7 mouse cellular contexts compared by ENCODE assay signal in genomic region chrX:18162192-18162857, GRCm38 (mm10). TPM values are rescaled to one million over a fixed set of nuclear protein-coding genes. Genes with fewer than 3 reads are reported as not detected.
A peak's percentile ranks its signal among the peaks of the same experiment; 100 is the strongest.
DNase-seq lines count a peak whose midpoint lies in the region; ATAC-seq lines count a peak whose summit lies in the region.

Gene Kdm6a, plus strand, starts transcription at chrX:18162575.

- ATAC-seq in intestine, embryonic 15.5 days = peak; percentile 99

- peak within 1 kb of the TSS; percentile 76 for H3K4me2 ChIP-seq in intestine, embryonic 15.5 days (replicated peaks)

- under 1% methylated on average over 50 of the region's 50 CpGs for WGBS in intestine, embryonic 15.5 days
- 3% methylated on average over 47 of the region's 50 CpGs for WGBS in midbrain, embryonic 10.5 days

- H3K4me3 ChIP-seq in intestine, embryonic 15.5 days (replicated peaks) = peak within 1 kb of the TSS; percentile 72
- H3K4me3 ChIP-seq in midbrain, embryonic 10.5 days = peak within 1 kb of the TSS; percentile 87

- H3K9ac ChIP-seq in intestine, embryonic 15.5 days = peak within 1 kb of the TSS; percentile 84

- no peaks in the 10 kb centered on the region for H3K4me1 ChIP-seq in intestine, embryonic 15.5 days (replicated peaks)
- peaks cover 3% of the 10 kb centered on the region; the same call in 1 of the 2 replicates for H3K4me1 ChIP-seq in midbrain, embryonic 10.5 days

- H3K27ac ChIP-seq in intestine, embryonic 15.5 days = peak within 1 kb of the TSS; percentile 97
- H3K27ac ChIP-seq in midbrain, embryonic 10.5 days (replicated peaks) = peak within 1 kb of the TSS; percentile 96

- no peaks in the 10 kb centered on the region for H3K36me3 ChIP-seq in intestine, embryonic 15.5 days
- H3K36me3 ChIP-seq in midbrain, embryonic 10.5 days = peaks cover 4% of the 10 kb centered on the region; the same call in 1 of the 2 replicates

- H3K9me3 ChIP-seq in intestine, embryonic 15.5 days = no peaks in the 10 kb centered on the region
- H3K9me3 ChIP-seq in midbrain, embryonic 10.5 days (replicated peaks) = no peaks in the 10 kb centered on the region

- no peaks in the 10 kb centered on the region for H3K27me3 ChIP-seq in intestine, embryonic 15.5 days (replicated peaks)
- no peaks in the 10 kb centered on the region for H3K27me3 ChIP-seq in midbrain, embryonic 10.5 days (ENCODE audit: low read depth, poor library complexity, severe bottlenecking)

- intact Hi-C loops in gastrocnemius, postnatal 36 days (cut with DNase I) = loop anchor here (5.0 kb wide), 1 partner anchor 90 kb away; no protein-coding TSS in a partner anchor
- intact Hi-C loops in left cerebral cortex, postnatal 25 days (cut with DNase I) = loop anchor here (1.0 to 5.0 kb wide), 3 partner anchors 90 to 1265 kb away; no protein-coding TSS in a partner anchor

- DNase-seq in adrenal gland, adult 2 months = peak; percentile 100
- DNase-seq in embryo, embryonic 11.5 days (ENCODE audit: low read depth, low spot score) = peak; percentile 95
- DNase-seq in gastrocnemius, postnatal 36 days = peak; percentile 95 to 100
- peak; percentile 99 to 100 for DNase-seq in left cerebral cortex, postnatal 25 days (ENCODE audit: low spot score in 2 of 2)
- peak; percentile 95 for DNase-seq in midbrain, embryonic 10.5 days (ENCODE audit: low spot score)
- peak; percentile 97 for DNase-seq in right cerebral cortex, postnatal 4 days

RNA-seq across cellular contexts. Expression of gene Kdm6a, which starts in this region (rescaled TPM):
- 10 to 100 TPM; 37.1 to 56.2 TPM for total RNA-seq in adrenal gland, adult 2 months (2021)
- polyA plus RNA-seq in adrenal gland, adult 2 months (2012; rRNA removed) = 14.9 and 15.7 TPM in 2 replicates
- total RNA-seq in gastrocnemius, postnatal 36 days (2021) = 10 to 100 TPM; 14.4 to 33.5 TPM
- polyA plus RNA-seq in intestine, embryonic 15.5 days (2015; fragmentation: Nextera tagmentation; extraction: Ambion mirVana) = 14.4 and 17.3 TPM in 2 replicates
- 10 to 100 TPM; 40.8 to 54.0 TPM for total RNA-seq in left cerebral cortex, postnatal 25 days (2021)
- 30.3 and 33.9 TPM in 2 replicates for polyA plus RNA-seq in midbrain, embryonic 10.5 days (2016; fragmentation: Nextera tagmentation; extraction: Ambion mirVana)

Comparison
In these comparisons a context has a peak if more than half of its experiments do, and no peak if none do; other contexts are left out.
1. Peak in every context shown above with its lines: DNase-seq, ATAC-seq, H3K4me3 ChIP-seq and H3K27ac ChIP-seq.